Mouse (Mus musculus): ENCODE results near the gene Olfr1368. TPM values are rescaled to one million over a fixed set of nuclear protein-coding genes. Genes with fewer than 3 reads are reported as not detected.

Gene Olfr1368
- polyA plus RNA-seq, 1 experiment from 2014 or later: not detected

DNA sequence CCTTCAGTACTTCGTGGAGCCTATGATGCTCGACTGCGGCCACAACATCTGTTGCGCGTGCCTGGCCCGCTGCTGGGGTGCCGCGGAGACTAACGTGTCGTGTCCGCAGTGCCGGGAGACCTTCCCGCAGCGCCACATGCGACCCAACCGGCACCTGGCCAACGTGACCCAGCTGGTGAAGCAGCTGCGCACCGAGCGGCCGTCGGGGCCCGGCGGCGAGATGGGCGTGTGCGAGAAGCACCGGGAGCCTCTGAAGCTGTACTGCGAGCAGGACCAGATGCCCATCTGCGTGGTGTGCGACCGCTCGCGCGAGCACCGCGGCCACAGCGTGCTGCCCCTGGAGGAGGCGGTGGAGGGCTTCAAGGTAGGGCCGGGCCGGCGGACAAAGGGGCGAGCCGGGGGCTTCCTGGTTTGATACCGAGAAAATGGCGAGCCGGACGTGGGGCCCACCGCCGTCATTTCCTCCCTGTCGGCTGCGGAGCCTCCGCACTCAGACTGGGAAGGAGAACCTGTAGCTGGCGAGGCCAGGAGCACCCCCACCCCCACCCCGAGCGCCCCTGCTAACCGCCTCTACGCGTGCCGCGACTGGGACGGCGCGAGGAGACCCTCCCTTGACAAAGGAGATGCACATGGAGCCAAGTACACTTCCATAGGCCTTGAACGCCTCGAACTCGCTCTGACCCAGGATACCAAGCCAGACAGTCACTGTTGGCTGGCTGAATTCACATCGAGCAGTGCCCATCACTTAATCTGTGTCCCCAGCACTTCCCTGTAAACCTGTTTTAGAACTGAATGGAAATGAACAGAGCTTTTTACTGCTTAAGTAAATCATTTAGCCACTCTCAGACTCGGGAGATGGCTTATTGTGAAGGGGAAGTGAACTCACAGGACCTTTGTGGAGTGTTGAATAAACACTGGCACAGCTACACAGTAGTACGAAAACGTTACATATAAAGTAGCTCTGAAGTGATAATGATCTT, 35.2 kb upstream of the Olfr1368 start:
- DNase-seq (ENCODE audit: low spot score) (peak; percentile 65), ATAC-seq (ENCODE audit: low FRiP score, low TSS enrichment) (peak; percentile 31)
- Histone ChIP-seq H3K27ac (replicated peaks) (peak overlapping the region; percentile 96), H3K4me2 (replicated peaks; ENCODE audit: low read depth) (peak overlapping the region; percentile 88), H3K9me3 (ENCODE audit: control insufficient read depth, low read length) (no peaks in the 10 kb centered on the region), H3K4me3 (ENCODE audit: low read depth, low read length) (peak overlapping the region; percentile 96), H3K9ac (ENCODE audit: low read length) (peak overlapping the region; percentile 88), H3K27me3 (ENCODE audit: control insufficient read depth, insufficient read depth, low read length) (no peaks in the 10 kb centered on the region), H3K4me1 (replicated peaks; ENCODE audit: control insufficient read depth, insufficient read depth) (peaks cover 4% of the 10 kb centered on the region; the same call in 1 of the 2 replicates), H3K36me3 (ENCODE audit: control insufficient read depth, insufficient read depth, low read length) (peaks cover 10% of the 10 kb centered on the region; the same call in 1 of the 2 replicates)
- under 1% methylated on average over 71 of the region's 71 CpGs for WGBS
- TF ChIP-seq EP300 (optimal IDR thresholded peaks at IDR 0.05) (no peak), CTCF (IDR thresholded peaks at IDR 0.05; ENCODE audit: low read depth) (no peak)

DNA sequence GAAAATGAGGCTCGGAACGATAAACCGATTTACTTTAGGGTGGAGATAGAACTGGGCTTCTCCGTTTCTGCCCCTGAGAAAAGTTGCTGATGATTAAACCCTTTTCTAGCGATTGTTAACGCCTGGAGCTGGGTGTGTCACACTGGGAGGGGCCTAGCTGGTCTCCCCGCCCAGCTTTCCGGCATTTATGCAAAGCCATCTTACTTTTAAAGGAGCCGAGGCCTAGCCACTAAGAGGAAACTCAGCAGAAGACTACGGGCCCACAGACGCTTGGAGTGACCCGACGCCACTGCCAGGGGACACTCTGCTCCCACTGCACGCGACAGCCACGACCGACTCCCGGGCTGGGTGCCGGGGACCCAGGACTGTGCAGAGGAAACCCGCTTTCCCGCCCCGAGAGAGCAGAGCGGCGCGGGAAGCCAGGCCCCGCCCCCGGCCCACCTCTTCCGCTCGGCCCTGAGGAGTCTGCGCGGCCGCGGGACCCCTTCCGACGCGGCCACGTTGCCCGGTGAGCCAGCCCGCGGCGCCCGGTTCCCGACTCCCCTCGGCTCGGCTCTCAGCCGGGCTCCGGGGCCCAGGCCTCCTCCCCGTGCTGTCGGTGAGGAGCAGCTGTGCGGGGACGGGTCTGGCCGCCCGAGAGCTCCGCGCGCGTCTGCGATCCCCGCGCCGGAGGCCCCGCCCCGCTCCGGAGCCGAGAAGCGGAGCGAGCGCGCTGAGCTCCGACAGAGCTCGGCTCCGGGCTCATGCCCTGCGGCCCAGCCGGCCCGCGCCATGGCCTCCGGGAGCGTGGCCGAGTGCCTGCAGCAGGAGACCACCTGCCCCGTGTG, 34.3 kb upstream of the Olfr1368 start:
- WGBS: under 1% methylated on average over 68 of the region's 80 CpGs
- Histone ChIP-seq H3K4me1 (replicated peaks; ENCODE audit: control insufficient read depth, insufficient read depth) (peaks cover 4% of the 10 kb centered on the region; the same call in 1 of the 2 replicates), H3K9ac (ENCODE audit: low read length) (peak overlapping the region; percentile 88), H3K27me3 (ENCODE audit: control insufficient read depth, insufficient read depth, low read length) (no peaks in the 10 kb centered on the region), H3K36me3 (ENCODE audit: control insufficient read depth, insufficient read depth, low read length) (peaks cover 10% of the 10 kb centered on the region; the same call in 1 of the 2 replicates), H3K4me2 (replicated peaks; ENCODE audit: low read depth) (peak overlapping the region; percentile 88), H3K27ac (replicated peaks) (peak overlapping the region; percentile 96), H3K9me3 (ENCODE audit: control insufficient read depth, low read length) (no peaks in the 10 kb centered on the region), H3K4me3 (ENCODE audit: low read depth, low read length) (peak overlapping the region; percentile 96)
- ATAC-seq (ENCODE audit: low FRiP score, low TSS enrichment) (peak; percentile 90), DNase-seq (ENCODE audit: low spot score) (peak; percentile 91)
- TF ChIP-seq EP300 (optimal IDR thresholded peaks at IDR 0.05): no peak
- no peak for TF ChIP-seq CTCF (IDR thresholded peaks at IDR 0.05; ENCODE audit: low read depth)

DNA sequence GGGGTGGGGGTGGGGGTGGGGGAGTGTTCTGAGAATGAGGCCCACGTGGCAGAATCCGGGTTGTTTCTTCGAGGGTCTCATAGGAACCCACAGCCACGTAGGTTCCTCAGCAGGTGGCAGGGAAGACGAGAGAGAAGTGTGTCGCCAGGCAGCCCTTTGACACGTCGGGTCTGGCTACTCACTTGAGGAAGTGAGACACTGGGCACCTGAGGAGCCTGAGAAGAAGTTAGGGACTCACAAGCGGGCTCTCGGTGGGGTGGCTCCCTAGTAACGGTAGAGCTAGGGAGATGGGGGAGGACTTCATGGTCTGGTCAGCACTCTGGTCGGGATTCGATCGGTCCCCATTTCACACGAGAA, 33.7 kb upstream of the Olfr1368 start, which contains the start of gene Trim27:
TSS of gene Trim27 (plus strand) at position 79 of the 357 bp plus-strand sequence.
- Histone ChIP-seq H3K9ac (ENCODE audit: low read length) (peak within 1 kb of the TSS; percentile 88), H3K4me1 (replicated peaks; ENCODE audit: control insufficient read depth, insufficient read depth) (peaks cover 4% of the 10 kb centered on the region; the same call in 1 of the 2 replicates), H3K27me3 (ENCODE audit: control insufficient read depth, insufficient read depth, low read length) (no peaks in the 10 kb centered on the region), H3K36me3 (ENCODE audit: control insufficient read depth, insufficient read depth, low read length) (peaks cover 10% of the 10 kb centered on the region; the same call in 1 of the 2 replicates), H3K27ac (replicated peaks) (peak within 1 kb of the TSS; percentile 96), H3K4me3 (ENCODE audit: low read depth, low read length) (peak within 1 kb of the TSS; percentile 96), H3K4me2 (replicated peaks; ENCODE audit: low read depth) (peak within 1 kb of the TSS; percentile 88), H3K9me3 (ENCODE audit: control insufficient read depth, low read length) (no peaks in the 10 kb centered on the region)
- ATAC-seq (ENCODE audit: low FRiP score, low TSS enrichment) (peak; percentile 28), DNase-seq (ENCODE audit: low spot score) (no peak)
- WGBS: under 1% methylated on average over 15 of the region's 15 CpGs
- TF ChIP-seq EP300 (optimal IDR thresholded peaks at IDR 0.05) (no peak), CTCF (IDR thresholded peaks at IDR 0.05; ENCODE audit: low read depth) (no peak)

DNA sequence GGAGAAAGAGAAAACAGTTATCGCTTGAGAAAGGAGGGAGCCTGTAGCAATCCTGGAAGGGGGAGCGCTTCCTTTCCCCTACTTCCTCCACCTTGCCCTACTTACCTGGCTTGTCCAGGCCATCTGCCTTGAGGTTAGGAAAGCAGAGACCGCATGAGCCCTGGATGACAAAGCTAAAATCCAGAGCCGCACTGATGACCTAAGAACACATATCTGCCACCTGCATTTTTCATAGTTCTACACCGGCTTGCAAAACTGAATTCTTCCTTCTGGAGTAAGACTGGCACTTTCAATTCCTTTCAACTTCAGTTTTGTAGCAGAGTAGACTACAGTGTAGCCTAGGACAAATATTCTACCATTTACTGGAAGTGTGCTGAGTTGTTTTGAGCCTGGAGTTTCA, 32.7 kb upstream of the Olfr1368 start:
- ATAC-seq (ENCODE audit: low FRiP score, low TSS enrichment): no peak
- H3K9ac ChIP-seq (ENCODE audit: low read length): no peak overlapping the region; the same call in 1 of the 2 replicates

DNA sequence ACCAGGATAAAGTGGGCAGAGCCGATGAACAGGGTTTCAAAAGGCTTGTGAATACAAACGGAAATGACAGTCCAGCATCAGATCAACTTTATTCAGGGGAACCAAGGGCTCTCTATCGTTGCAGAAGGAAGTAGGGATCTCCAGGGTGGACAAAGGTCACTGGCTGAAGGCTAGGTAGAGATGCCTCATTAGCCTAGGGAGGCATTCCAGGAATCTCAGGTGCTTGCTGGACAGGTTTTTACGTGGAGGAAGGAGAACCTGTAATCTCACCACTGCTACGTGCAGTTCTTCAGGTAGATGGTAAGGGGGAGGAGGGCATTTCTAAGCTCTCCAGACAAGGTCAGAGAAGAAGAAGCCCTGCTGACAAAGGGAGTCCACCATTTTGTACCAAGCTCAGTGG, 32.0 kb upstream of the Olfr1368 start:
- ATAC-seq (ENCODE audit: low FRiP score, low TSS enrichment): peak; percentile 47
- Histone ChIP-seq H3K27ac (replicated peaks) (peak overlapping the region; percentile 96; the same call in 1 of the 2 replicates), H3K4me3 (ENCODE audit: low read depth, low read length) (no peak overlapping the region), H3K9ac (ENCODE audit: low read length) (no peak overlapping the region), H3K27me3 (ENCODE audit: control insufficient read depth, insufficient read depth, low read length) (no peaks in the 10 kb centered on the region), H3K4me2 (replicated peaks; ENCODE audit: low read depth) (no peak overlapping the region), H3K9me3 (ENCODE audit: control insufficient read depth, low read length) (no peaks in the 10 kb centered on the region), H3K4me1 (replicated peaks; ENCODE audit: control insufficient read depth, insufficient read depth) (peaks cover 4% of the 10 kb centered on the region; the same call in 1 of the 2 replicates), H3K36me3 (ENCODE audit: control insufficient read depth, insufficient read depth, low read length) (no peaks in the 10 kb centered on the region)
- DNase-seq (ENCODE audit: low spot score): peak; percentile 62
- WGBS: 45% methylated on average over 5 of the region's 5 CpGs
- 0 out of 2 replicates have a peak, but pooled peaks have one; percentile 18 for TF ChIP-seq CTCF (IDR thresholded peaks at IDR 0.05; ENCODE audit: low read depth)
- TF ChIP-seq EP300 (optimal IDR thresholded peaks at IDR 0.05): peak; percentile 44

More for the DNA sequence above, 32.7 kb upstream of the Olfr1368 start:
- no peak overlapping the region for H3K4me2 ChIP-seq (replicated peaks; ENCODE audit: low read depth)
- peak overlapping the region; percentile 96 for H3K27ac ChIP-seq (replicated peaks)
- H3K36me3 ChIP-seq (ENCODE audit: control insufficient read depth, insufficient read depth, low read length): 0 out of 2 replicates have a peak, but pooled peaks cover 5% of the 10 kb centered on the region
- no peaks in the 10 kb centered on the region for H3K27me3 ChIP-seq (ENCODE audit: control insufficient read depth, insufficient read depth, low read length)
- H3K4me3 ChIP-seq (ENCODE audit: low read depth, low read length): no peak overlapping the region
- no peaks in the 10 kb centered on the region for H3K9me3 ChIP-seq (ENCODE audit: control insufficient read depth, low read length)
- no peak for DNase-seq (ENCODE audit: low spot score)
- H3K4me1 ChIP-seq (replicated peaks; ENCODE audit: control insufficient read depth, insufficient read depth): peaks cover 4% of the 10 kb centered on the region; the same call in 1 of the 2 replicates
- TF ChIP-seq CTCF (IDR thresholded peaks at IDR 0.05; ENCODE audit: low read depth) (no peak), EP300 (optimal IDR thresholded peaks at IDR 0.05) (no peak)
- WGBS: 82% methylated on average over 5 of the region's 5 CpGs

All from stomach, postnatal 0 days (tissue).